Mouse (Mus musculus) liver, embryonic 14.5 days (tissue): ENCODE data around the gene Phactr1. TPM values are rescaled to one million over a fixed set of nuclear protein-coding genes. Genes with fewer than 3 reads are reported as not detected.
A peak's percentile ranks its signal among the peaks of the same experiment; 100 is the strongest.

Experiments used
- ATAC-seq: fragments of 200-750 bp; cut with Nextera tagmentation; 2 replicates; pipeline ENCODE4 v1.8.0; 2017; ENCODE audit warnings: moderate number of reproducible peaks, mild to moderate bottlenecking, moderate library complexity; ENCODE audit not compliant: insufficient read depth
- DNase-seq, 3 experiments: peaks; one replicate each; pipeline ENCODE4 v3.0.0-alpha.2; 2012 to 2013; ENCODE audit warnings: low read depth in 3 of 3, low spot score in 3 of 3
- H3K27ac ChIP-seq: fragments of 300-500 bp; sonication (generic); 2 replicates; pipeline ENCODE4 v1.5.1; 2014; ENCODE audit warnings: moderate library complexity, mild to moderate bottlenecking, control low read depth, inconsistent platforms
- H3K27me3 ChIP-seq: fragments of 300-500 bp; sonication (generic); 2 replicates; pipeline ENCODE4 v1.6.1; 2014; ENCODE audit warnings: mild to moderate bottlenecking, low read length, moderate library complexity; ENCODE audit not compliant: control insufficient read depth, insufficient read depth
- H3K36me3 ChIP-seq: fragments of 300-500 bp; sonication (generic); replicated peaks from 2 replicates; pipeline ENCODE4 v1.6.1; 2014; ENCODE audit warnings: low read depth; ENCODE audit not compliant: control insufficient read depth, insufficient read depth
- H3K4me1 ChIP-seq, 2 experiments: fragments of 200-500 bp in 1 of 2; fragments of 300-500 bp in 1 of 2; sonication (generic) in 1 of 2; replicated peaks; 2 replicates each; pipeline ENCODE4 v1.6.1; 2012 to 2014; ENCODE audit warnings: antibody characterized with exemption in 1 of 2, inconsistent platforms in 1 of 2, low read length in 1 of 2; ENCODE audit not compliant: control insufficient read depth in 2 of 2, insufficient read depth in 2 of 2
- H3K4me2 ChIP-seq: fragments of 300-500 bp; sonication (generic); 2 replicates; pipeline ENCODE4 v1.6.1; 2014; ENCODE audit warnings: low read depth, mild to moderate bottlenecking, control low read depth, moderate library complexity
- H3K4me3 ChIP-seq, 2 experiments: fragments of 200-500 bp in 1 of 2; fragments of 300-500 bp in 1 of 2; sonication (generic) in 1 of 2; 2 replicates each; pipeline ENCODE4 v1.5.1; 2012 to 2014; ENCODE audit warnings: low read depth in 2 of 2, low read length in 2 of 2, mild to moderate bottlenecking in 2 of 2, control low read depth in 1 of 2, inconsistent platforms in 1 of 2, moderate library complexity in 1 of 2; ENCODE audit not compliant: insufficient read depth in 1 of 2
- H3K9ac ChIP-seq: fragments of 300-500 bp; sonication (generic); replicated peaks from 2 replicates; pipeline ENCODE4 v1.6.1; 2014; ENCODE audit warnings: mild to moderate bottlenecking, control low read depth, moderate library complexity
- H3K9me3 ChIP-seq: fragments of 300-500 bp; sonication (generic); 2 replicates; pipeline ENCODE4 v1.6.1; 2016; ENCODE audit warnings: low read length, mixed read lengths; ENCODE audit not compliant: control insufficient read depth
- CTCF ChIP-seq: IDR thresholded peaks from 2 replicates; pipeline ENCODE4 v1.5.1; 2016; ENCODE audit warnings: antibody characterized with exemption, low read depth, control low read depth
- EP300 ChIP-seq: IDR thresholded peaks from 2 replicates; pipeline ENCODE4 v1.6.1; 2016; ENCODE audit warnings: antibody characterized with exemption, low read depth
- WGBS: fragments of 180-500 bp; shearing (Covaris S2); extraction: QIAGEN DNeasy Blood & Tissue Kit; methylation state at CpG from one replicate; pipeline ENCODE4 v1.1.7; 2014; ENCODE audit not compliant: insufficient replicate concordance; 5-methylcytosine and 5-hydroxymethylcytosine counted together
- polyA plus RNA-seq, 2 experiments: library from polyadenylated mRNA; depleted of rRNA in 1 of 2; stranded (reverse) in 1 of 2; unstranded in 1 of 2; fragments of >200 nt; fragmentation: Nextera tagmentation in 1 of 2; extraction: Ambion mirVana in 1 of 2; gene quantifications; 2 replicates each; pipeline versions ENCODE4 v1.2.1 to v1.2.3; 2012 to 2014

Phactr1 gene
- polyA plus RNA-seq, 2 experiments: 0.15 to 0.21 TPM

DNA sequence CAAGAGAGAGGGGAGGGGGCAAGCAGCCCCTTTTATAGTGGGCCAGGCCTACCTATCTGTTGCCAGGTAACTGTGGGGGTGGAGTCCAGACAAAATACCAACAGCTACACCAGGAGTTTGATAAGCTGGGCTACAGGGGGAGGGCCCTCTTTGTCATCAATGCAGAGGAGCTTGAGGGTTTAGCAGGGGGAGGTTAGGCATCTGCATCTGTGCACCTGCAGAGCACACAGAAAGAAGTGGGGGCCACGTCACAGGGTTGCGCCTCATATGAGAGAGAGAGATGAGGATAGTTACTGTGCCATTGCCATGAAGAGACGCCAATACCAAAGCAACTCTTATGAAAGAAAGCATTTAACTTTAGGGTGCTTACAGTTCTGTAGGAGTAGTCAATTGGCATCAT is 496.3 kb downstream of the Phactr1 start:
- Histone ChIP-seq H3K4me3 (no peak overlapping the region), H3K4me2 (no peak overlapping the region), H3K27ac (no peak overlapping the region), H3K27me3 (no peaks in the 10 kb centered on the region), H3K4me1 (peaks cover 10 to 18% of the 10 kb centered on the region in 2 experiments), H3K9ac (no peak overlapping the region), H3K9me3 (no peaks in the 10 kb centered on the region), H3K36me3 (no peaks in the 10 kb centered on the region)
- ATAC-seq (no peak), DNase-seq (no peak)
- WGBS: 73% methylated on average over 3 of the region's 3 CpGs
- TF ChIP-seq EP300: no peak
- TF ChIP-seq CTCF: no peak

DNA sequence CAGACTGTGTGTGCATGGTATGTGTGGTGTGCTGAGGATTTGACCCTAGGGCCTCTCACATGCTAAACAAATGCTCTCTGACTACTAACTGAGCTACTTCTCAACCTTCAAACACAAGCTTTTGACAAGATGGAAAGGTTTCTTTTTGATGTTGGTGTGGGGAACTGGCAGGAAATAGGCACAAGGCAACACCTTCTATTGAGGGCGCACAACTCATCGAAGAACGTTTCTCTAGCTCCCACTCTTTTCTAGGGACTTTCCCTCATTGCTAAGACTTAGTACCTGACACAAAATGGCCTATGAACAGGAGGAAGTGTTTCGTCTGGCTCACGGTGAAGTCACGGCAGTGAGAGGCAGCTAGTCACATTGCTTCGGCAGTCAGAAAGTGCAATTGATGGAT is 496.9 kb downstream of the Phactr1 start:
- Histone ChIP-seq H3K36me3 (no peaks in the 10 kb centered on the region), H3K27ac (no peak overlapping the region), H3K4me1 (peaks cover 6 to 14% of the 10 kb centered on the region in 2 experiments), H3K27me3 (no peaks in the 10 kb centered on the region), H3K9ac (no peak overlapping the region), H3K4me2 (no peak overlapping the region), H3K9me3 (no peaks in the 10 kb centered on the region), H3K4me3 (no peak overlapping the region)
- DNase-seq (no peak), ATAC-seq (no peak)
- no peak for TF ChIP-seq EP300
- no peak for TF ChIP-seq CTCF
- WGBS: 77% methylated on average over 7 of the region's 7 CpGs

DNA sequence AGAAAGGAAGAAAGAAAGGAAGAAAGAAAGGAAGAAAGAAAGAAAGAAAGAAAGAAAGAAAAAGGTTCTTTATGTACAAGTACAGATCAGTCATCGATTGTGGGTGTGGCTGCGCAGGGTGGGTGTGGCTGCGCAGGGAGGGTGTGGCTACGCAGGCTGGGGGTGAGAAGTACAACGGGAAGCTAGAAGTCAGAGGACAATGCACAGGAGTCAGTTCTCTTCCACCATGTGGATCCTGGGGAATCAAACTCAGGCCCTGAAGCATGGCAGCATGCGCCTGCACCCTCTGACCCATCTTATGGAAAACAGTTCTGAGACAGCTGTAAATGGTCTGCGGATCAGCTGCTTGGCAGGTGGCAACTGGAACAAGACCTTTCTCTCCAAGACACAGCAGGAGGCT is 500.7 kb downstream of the Phactr1 start:
- no peak overlapping the region for H3K27ac ChIP-seq
- no peak overlapping the region for H3K4me3 ChIP-seq
- no peaks in the 10 kb centered on the region for H3K9me3 ChIP-seq
- no peaks in the 10 kb centered on the region for H3K27me3 ChIP-seq
- 39% methylated on average over 7 of the region's 7 CpGs for WGBS
- DNase-seq (no peak), ATAC-seq (peak; percentile 51; the same call in 1 of the 2 replicates)
- H3K4me1 ChIP-seq: peaks cover 6 to 17% of the 10 kb centered on the region in 2 experiments
- TF ChIP-seq EP300 (no peak), CTCF (no peak)
- no peaks in the 10 kb centered on the region for H3K36me3 ChIP-seq
- H3K9ac ChIP-seq: no peak overlapping the region
- peak overlapping the region; percentile 18; the same call in 1 of the 2 replicates for H3K4me2 ChIP-seq

DNA sequence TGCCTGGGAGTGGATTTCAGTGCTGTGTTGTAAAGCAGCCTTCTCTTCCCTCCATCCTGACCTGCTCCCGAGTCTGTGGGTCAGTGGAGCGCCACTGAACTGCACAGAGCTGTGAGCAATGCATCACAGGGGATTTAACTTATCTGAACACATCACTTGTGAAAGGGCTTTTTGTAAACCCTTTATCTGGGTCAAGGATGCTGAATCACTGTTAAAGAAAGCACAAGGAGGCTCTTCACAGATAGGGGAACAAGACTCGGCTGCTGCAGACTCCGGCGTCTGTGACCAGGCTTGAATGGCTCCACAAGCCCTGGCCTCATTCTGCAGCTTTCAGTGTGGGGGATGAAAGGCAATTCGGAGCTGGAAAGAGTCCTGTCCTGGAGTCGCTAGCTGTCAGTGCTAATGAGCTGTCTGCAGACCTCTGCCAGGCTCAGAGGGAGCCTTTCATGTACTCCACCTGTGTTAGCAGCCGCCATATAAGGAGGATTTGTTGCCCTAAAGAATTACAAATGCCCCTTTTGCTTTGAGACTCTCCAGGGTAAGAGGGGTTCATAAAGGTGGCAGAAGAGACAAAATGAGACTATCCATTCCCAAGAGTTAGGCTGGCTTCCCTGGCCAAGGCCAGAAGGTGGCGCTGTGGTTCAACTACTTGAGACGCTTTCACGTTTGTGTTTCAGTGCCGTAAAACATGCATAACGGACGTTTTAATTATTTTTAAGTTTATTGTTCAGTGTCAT is 502.2 kb downstream of the Phactr1 start:
- WGBS: 11% methylated on average over 14 of the region's 14 CpGs
- ATAC-seq (no peak), DNase-seq (peak; percentile 49 to 66 (median 50))
- Histone ChIP-seq H3K9ac (no peak overlapping the region), H3K9me3 (no peaks in the 10 kb centered on the region), H3K36me3 (no peaks in the 10 kb centered on the region), H3K27me3 (no peaks in the 10 kb centered on the region), H3K4me2 (peak overlapping the region; percentile 51), H3K4me1 (peaks cover 6 to 17% of the 10 kb centered on the region in 2 experiments), H3K4me3 (no peak overlapping the region), H3K27ac (no peak overlapping the region)
- TF ChIP-seq EP300: no peak
- peak; percentile 85 for TF ChIP-seq CTCF

DNA sequence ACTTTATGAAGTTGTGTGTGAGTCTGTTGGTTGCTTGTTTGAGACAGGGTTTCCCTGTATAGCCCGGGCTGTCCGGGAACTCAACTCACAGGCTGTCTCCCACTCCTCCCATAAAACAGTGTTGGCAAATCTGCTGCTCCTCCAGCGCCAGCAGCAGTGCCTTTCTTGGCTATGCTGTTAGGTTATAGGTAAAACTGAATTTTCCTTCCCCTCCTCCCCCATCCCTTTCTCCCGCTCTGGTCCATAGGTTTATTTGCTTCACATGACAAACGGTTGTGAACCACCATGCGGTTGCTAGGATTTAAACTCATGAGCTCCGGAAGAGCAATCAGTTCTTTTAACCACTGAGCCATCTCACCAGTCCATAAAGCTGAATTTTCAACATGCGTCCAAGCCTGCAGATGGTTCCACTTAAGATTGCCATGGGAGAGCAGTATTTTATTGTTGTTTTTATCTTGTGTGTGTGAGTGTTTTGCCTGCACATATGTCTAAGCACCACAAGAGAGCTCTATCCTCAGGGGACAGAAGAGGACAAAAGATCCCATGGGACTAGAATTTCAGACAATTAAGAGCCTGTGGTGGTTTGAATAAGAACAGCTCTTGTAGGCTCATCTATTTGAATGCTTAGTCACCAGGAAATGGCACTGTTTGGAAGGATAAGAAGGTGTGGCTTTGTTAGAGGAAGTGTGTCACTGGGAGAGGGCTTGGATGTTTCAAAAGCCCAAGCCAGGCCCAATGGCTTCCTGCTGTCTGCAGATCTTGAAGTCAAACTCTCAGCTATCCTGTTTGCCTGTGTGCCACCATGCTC is 503.0 kb downstream of the Phactr1 start:
- no peaks in the 10 kb centered on the region; the same call in 1 of the 2 replicates for H3K27me3 ChIP-seq
- TF ChIP-seq CTCF (no peak), EP300 (no peak)
- H3K36me3 ChIP-seq: no peaks in the 10 kb centered on the region
- no peak overlapping the region for H3K9ac ChIP-seq
- no peaks in the 10 kb centered on the region for H3K9me3 ChIP-seq
- ATAC-seq (no peak), DNase-seq (no peak)
- H3K27ac ChIP-seq: no peak overlapping the region
- peak overlapping the region in 1 of 2 experiments; percentile 11; a peak in 1 of 4 replicates for H3K4me3 ChIP-seq
- H3K4me1 ChIP-seq: peaks cover 6 to 17% of the 10 kb centered on the region in 2 experiments
- 61% methylated on average over 8 of the region's 8 CpGs for WGBS
- peak overlapping the region; percentile 51 for H3K4me2 ChIP-seq
